Mouse (Mus musculus) Patski (cell line): ENCODE data around the gene Ezh1. TPM values are rescaled to one million over a fixed set of nuclear protein-coding genes. Genes with fewer than 3 reads are reported as not detected.
A peak's percentile ranks its signal among the peaks of the same experiment; 100 is the strongest.

Experiments
- ATAC-seq: fragments of 100-300 bp; one replicate; pipeline ENCODE4 v1.8.0; 2021
- CTCF ChIA-PET: fragments of 350-600 bp; sonication (Branson Sonifier 250); formaldehyde crosslinking; loops from one replicate; lab custom pipeline; 2022; ENCODE audit warnings: inconsistent platforms; lab: Charles Lee
- POLR2A ChIA-PET: fragments of 350-600 bp; sonication (Branson Sonifier 250); formaldehyde crosslinking; loops from one replicate; lab custom pipeline; 2022; ENCODE audit warnings: antibody characterized with exemption, inconsistent platforms; lab: Charles Lee
- DNase-seq: peaks from one replicate; pipeline ENCODE4 v3.0.0-alpha.2; 2011; ENCODE audit warnings: low read depth, low spot score
- H3K27me3 ChIP-seq: fragments of 371-371 bp; one replicate; pipeline ENCODE4 v1.5.1; 2021
- CTCF ChIP-seq: fragments of 100-300 bp; IDR thresholded peaks from one replicate; pipeline ENCODE4 v1.5.1; 2021
- in situ Hi-C: fragments of 300-500 bp; cut with MboI; formaldehyde crosslinking; loops from 3 replicates; pipeline ENCODE4 v1.11.1; 2018; ENCODE audit warnings: low pct_unique_long_range_greater_than_20kb, mixed read lengths
- polyA plus RNA-seq: library from polyadenylated mRNA; unstranded; gene quantifications from one replicate; pipeline ENCODE4 v1.2.3, GENCODE M21; 2021

Gene Ezh1
- polyA plus RNA-seq, 1 experiment from 2014 or later = 52.0 TPM

DNA sequence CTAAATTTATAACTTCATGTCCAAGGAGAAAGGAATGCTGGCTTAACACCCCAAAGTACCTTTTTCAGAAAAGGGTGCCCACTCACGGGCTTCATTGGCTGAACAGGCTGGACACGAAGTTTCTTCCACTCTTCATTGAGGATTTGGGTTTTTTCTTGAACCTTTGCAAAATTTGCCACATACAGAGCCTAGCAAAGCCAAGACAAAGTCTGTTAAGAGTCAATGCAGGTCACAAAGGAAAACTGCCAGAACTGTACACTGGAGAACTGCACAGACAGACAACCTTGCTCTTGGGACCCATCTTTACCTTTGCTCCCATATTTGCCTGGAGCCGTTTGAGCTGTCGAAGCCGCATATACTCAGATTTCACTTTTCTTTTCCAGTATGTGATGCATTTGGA, 9.3 kb downstream of the Ezh1 start:
- ChIA-PET CTCF (interaction anchor here (1.0 to 1.5 kb wide), 3 partner anchors 12 to 29 kb away, joined by 3 to 6 read pairs (median 4); partner anchors contain the start of gene Ramp2), POLR2A (no interaction called here)
- H3K27me3 ChIP-seq = no peaks in the 10 kb centered on the region
- no peak for TF ChIP-seq CTCF
- no peak for DNase-seq
- ATAC-seq = no peak
- in situ Hi-C loops = loop anchor here (5.0 to 10.0 kb wide), 2 partner anchors 85 to 178 kb away; partner anchors contain the start of gene Becn1

DNA sequence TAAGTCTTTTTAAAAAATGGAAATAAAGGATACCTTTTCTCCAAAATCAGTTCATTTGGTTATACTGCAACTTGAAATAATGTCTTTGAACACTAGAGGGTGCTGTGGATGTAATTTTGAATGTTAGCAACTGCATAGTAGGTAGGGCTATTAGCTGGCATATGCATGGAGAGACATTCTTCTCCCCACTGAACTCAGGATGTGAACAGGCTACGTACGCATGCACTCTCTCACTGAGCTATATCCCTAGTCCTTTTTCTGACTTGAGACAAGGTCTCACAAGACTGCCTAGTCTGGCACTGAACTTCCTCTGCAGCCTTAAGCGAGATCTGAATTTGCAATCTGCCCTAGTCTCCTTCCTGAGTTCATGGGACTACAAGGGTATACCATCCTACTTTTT, 14.3 kb downstream of the Ezh1 start:
- CTCF ChIA-PET = interaction anchor here (0.6 to 1.9 kb wide), 9 partner anchors 11 to 82 kb away, joined by 3 to 8 read pairs (median 3); no protein-coding TSS in a partner anchor
- H3K27me3 ChIP-seq = no peaks in the 10 kb centered on the region
- POLR2A ChIA-PET = interaction anchor here (0.7 kb wide), 1 partner anchor 70 kb away, joined by 3 read pairs; no protein-coding TSS in a partner anchor
- in situ Hi-C loops = loop anchor here (5.0 to 10.0 kb wide), 2 partner anchors 40 to 183 kb away; partner anchors contain the start of gene Vps25
- TF ChIP-seq CTCF = peak; percentile 55
- ATAC-seq (no peak), DNase-seq (no peak)

DNA sequence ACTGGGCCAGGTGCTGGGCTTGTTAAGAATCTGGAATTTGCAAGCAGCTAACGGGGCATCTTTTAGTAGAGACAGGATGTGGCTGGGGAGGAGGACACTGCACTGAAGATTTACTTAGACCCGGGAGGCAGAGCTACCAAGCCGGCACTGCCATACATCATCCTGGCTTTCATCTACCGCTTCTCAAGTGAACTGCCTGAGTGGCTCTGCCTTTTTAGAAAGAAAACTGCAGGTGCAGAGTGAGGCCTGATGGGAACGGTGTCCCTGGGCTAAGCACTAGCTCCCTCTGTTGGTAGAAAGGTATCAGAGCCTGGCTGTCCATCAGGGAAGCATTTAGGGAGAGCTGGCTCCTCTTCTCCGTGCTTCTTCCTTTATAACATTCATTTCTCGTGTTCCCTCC, 25.3 kb downstream of the Ezh1 start:
- CTCF ChIA-PET = interaction anchor here (0.8 to 2.9 kb wide), 17 partner anchors 10 to 143 kb away, joined by 3 to 18 read pairs (median 3); partner anchors contain the start of genes Plekhh3 and Ramp2
- no peaks in the 10 kb centered on the region for H3K27me3 ChIP-seq
- in situ Hi-C loops = no loop called here
- TF ChIP-seq CTCF = peak; percentile 67
- DNase-seq (no peak), ATAC-seq (no peak)
- POLR2A ChIA-PET = no interaction called here

DNA sequence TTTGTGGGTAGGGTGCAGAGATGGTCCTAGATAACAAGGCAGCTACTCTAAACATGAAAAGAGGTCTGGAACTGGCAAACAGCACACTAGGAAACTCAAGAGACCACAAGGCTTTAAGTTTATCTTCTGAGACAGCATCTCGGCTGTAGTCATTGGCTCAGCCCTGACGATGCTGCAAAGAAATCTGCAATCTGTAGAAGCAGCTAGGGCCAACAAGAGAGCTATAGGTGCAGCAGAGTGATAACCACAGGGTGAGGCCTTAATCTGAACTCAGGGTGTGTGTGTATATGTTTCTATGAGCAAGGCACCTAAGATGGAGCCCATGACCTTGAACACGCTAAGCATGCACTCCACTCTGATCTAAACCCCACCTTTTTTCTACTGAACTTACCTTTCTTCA, 26.7 kb downstream of the Ezh1 start:
- TF ChIP-seq CTCF = no peak
- in situ Hi-C loops = no loop called here
- ChIA-PET CTCF (interaction anchor here (1.4 to 2.9 kb wide), 4 partner anchors 8 to 22 kb away, joined by 4 to 18 read pairs (median 10); no protein-coding TSS in a partner anchor), POLR2A (interaction anchor here (0.5 kb wide), 1 partner anchor 33 kb away, joined by 3 read pairs; no protein-coding TSS in a partner anchor)
- ATAC-seq (no peak), DNase-seq (no peak)
- no peaks in the 10 kb centered on the region for H3K27me3 ChIP-seq

DNA sequence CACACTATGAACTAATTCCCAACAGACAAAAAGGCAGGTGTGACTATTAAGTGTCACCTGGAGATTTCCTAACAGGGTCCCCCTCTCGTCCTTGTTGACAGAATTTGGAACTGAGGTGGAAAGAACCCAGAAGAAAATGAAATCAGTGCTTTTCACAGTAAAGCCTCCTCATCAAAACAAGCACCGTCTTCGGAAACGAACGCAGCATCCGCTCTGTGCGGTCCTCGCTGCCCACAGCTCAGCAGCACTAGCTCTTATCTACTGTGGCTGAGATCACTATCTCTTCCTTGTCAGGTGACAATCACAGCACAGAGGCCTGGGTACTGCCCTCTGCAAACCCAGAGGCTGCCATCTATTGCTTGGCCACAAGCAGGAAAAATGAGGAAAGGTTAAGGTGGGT, 30.1 kb downstream of the Ezh1 start:
- ATAC-seq = no peak
- ChIA-PET POLR2A (interaction anchor here (0.6 to 1.1 kb wide), 2 partner anchors 99 to 108 kb away, joined by 3 to 5 read pairs; no protein-coding TSS in a partner anchor), CTCF (interaction anchor here (1.2 kb wide), 1 partner anchor 106 kb away, joined by 6 read pairs; the partner anchor contains the start of gene Becn1)
- no peak for TF ChIP-seq CTCF
- no peak for DNase-seq
- H3K27me3 ChIP-seq = no peaks in the 10 kb centered on the region
- in situ Hi-C loops = no loop called here

DNA sequence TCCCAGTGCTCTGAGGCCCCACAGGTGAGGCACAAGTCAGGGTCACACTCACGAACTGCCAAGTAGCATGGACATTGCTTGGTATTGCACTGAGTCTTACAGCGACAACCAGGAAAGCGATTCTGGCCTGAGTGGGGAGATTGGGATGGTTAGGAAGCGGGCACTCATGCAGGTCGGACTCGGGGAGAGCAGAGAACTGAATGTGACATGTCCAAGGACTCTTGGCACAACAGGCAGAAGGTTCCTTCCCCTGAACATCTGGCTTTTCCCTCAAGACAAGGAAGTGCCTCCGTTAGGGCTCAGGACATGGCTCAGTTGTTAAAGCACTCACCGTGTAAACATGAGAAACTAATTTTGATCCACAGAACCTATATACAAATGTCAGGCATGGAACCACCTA, 30.7 kb downstream of the Ezh1 start:
- TF ChIP-seq CTCF = no peak
- ChIA-PET POLR2A (interaction anchor here (1.1 kb wide), 1 partner anchor 99 kb away, joined by 3 read pairs; no protein-coding TSS in a partner anchor), CTCF (no interaction called here)
- in situ Hi-C loops = no loop called here
- H3K27me3 ChIP-seq = no peaks in the 10 kb centered on the region
- ATAC-seq (no peak), DNase-seq (no peak)

DNA sequence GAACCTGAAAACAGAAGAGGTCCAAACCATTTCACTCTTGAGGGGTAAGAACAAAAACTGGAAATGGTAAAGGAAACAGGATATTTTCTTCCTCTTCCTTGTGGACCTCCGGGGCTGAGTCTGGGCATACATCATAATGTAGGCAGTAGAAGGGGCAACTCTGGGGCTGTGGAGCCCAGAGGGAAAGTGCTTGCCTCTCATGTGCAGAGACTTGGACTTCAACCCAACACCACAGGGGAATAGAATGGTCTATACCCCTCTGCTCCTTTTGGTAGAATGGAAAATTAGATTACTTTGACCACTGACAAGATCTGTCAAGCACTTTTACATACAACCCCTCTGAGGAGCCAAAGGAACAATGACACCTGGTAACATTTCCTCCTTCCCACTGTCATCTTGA, 31.2 kb downstream of the Ezh1 start:
- ChIA-PET CTCF (no interaction called here), POLR2A (no interaction called here)
- ATAC-seq (no peak), DNase-seq (no peak)
- H3K27me3 ChIP-seq = no peaks in the 10 kb centered on the region
- no peak for TF ChIP-seq CTCF
- in situ Hi-C loops = no loop called here

DNA sequence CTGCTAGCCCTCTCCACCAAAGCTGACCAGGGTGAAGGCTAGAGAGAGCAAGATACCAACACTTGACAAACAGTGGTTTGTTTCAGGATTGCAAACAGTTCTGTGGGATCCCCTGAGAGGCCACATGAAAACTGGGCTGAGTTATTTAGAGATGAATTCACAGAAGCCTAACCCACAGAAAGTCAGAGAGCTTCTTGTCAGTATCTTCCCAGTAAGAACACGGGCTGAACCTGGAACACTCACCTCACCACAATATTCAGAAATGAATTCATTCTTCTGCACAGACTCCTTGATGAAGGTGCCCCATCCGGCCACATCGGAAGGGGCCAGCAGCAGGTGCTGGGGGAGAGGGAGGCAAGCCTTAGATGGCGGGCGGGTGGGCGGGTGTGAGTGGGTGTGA, 31.6 kb downstream of the Ezh1 start:
- CTCF ChIA-PET = interaction anchor here (1.8 kb wide), 1 partner anchor 9 kb away, joined by 7 read pairs; no protein-coding TSS in a partner anchor
- in situ Hi-C loops = no loop called here
- DNase-seq (no peak), ATAC-seq (no peak)
- no peaks in the 10 kb centered on the region for H3K27me3 ChIP-seq
- no peak for TF ChIP-seq CTCF
- POLR2A ChIA-PET = no interaction called here

DNA sequence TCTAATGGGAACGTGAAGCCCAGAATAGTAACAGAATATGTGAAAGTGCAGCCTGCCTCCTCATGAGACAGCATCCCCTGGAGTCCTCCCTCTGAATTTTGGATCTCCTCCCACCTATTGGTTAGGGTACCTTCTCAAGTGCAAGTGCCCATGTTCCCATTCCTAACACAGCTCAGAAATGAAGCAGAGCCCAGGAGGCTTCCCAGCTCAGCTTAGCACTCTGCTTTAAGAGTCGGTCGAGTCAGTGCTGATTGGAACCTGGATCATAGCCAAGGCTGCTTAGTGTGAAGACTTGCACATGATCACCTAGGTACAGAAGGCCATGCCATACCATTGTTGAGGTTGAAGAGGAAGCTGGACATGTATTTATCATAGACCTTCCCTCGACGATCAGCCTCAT, 32.1 kb downstream of the Ezh1 start:
- no peaks in the 10 kb centered on the region for H3K27me3 ChIP-seq
- no peak for ATAC-seq
- DNase-seq = no peak
- ChIA-PET CTCF (interaction anchor here (1.1 to 1.8 kb wide), 2 partner anchors 9 to 108 kb away, joined by 3 to 7 read pairs; partner anchors contain the start of gene Becn1), POLR2A (no interaction called here)
- no peak for TF ChIP-seq CTCF
- in situ Hi-C loops = no loop called here

DNA sequence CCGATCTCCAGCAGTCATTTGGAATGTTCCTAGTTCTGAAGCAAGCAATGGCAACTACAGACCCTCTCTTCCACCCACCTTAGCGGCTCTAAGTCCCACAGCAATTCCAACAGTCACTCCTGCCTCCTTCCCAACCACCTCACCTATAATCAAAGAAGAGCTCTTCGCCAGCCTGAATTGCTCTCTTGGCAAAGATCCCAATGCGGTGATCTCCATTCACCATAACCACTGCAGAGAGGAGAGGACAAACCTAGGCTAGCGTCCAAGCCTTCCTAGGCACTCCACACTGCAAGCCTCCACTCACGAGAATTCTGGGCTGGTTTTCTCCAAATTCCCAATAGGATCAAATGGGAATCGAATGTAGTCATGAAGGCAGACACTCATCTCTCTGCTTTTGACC, 33.2 kb downstream of the Ezh1 start:
- CTCF ChIA-PET = interaction anchor here (1.1 to 1.8 kb wide), 2 partner anchors 11 to 109 kb away, joined by 3 to 7 read pairs; partner anchors contain the start of gene Becn1

DNA sequence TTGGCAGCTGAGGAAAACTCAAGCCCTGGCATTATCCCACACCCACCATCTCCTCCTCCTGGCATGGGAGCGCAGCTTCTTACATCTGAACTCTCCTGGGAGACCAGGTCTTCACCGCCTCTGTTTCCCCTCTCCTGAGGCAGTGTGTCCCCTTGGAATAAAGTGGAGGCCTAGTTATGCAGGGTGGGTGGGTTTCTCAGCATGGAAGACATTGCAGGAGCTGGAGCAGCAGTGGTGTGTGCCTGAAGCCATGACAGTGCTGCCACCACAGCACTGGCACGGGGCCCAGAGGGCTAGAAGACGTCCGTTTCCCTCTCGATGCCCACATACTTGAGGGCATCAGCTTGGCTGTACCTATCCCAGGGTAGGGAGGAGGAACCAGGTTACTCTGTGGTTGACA, 33.6 kb downstream of the Ezh1 start:
- H3K27me3 ChIP-seq = no peaks in the 10 kb centered on the region
- ChIA-PET POLR2A (interaction anchor here (1.8 kb wide), 1 partner anchor 15 kb away, joined by 7 read pairs; no protein-coding TSS in a partner anchor), CTCF (interaction anchor here (1.3 to 2.8 kb wide), 2 partner anchors 8 to 90 kb away, joined by 3 to 18 read pairs; no protein-coding TSS in a partner anchor)
- ATAC-seq (no peak), DNase-seq (no peak)
- TF ChIP-seq CTCF = no peak
- in situ Hi-C loops = no loop called here

More for the DNA sequence above, 33.2 kb downstream of the Ezh1 start:
- H3K27me3 ChIP-seq = no peaks in the 10 kb centered on the region
- DNase-seq (no peak), ATAC-seq (no peak)
- TF ChIP-seq CTCF = no peak
- in situ Hi-C loops = no loop called here
- POLR2A ChIA-PET = no interaction called here
